Mouse (Mus musculus) cerebellum, adult 18-20 months (tissue): ENCODE measurements around the gene Ccdc24.

Experiments
- DNase-seq, 2 experiments: peaks; one replicate each; pipeline ENCODE4 v3.0.0; 2021

Gene Ccdc24

DNA sequence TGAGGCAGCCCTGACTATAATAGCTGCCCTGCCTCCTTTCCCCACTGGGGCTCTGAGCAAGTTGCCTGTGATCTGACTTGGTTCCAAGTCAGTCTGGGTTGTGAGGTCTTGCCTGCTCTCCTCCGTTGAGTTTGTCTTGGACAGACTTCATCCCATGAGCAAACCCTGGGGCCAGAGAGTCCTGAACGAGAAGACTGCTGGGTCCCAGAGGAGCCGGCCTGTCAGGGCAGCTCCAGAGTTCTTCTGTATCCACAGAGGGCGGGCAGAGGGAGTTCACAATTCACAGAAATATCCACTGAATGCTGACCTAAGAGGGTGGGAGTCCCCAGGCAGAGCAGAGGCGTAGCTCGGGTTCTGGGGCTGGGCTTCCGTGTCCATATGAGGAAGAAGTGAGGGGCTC lies 21.5 kb downstream of the Ccdc24 start:
- DNase-seq: no peak

DNA sequence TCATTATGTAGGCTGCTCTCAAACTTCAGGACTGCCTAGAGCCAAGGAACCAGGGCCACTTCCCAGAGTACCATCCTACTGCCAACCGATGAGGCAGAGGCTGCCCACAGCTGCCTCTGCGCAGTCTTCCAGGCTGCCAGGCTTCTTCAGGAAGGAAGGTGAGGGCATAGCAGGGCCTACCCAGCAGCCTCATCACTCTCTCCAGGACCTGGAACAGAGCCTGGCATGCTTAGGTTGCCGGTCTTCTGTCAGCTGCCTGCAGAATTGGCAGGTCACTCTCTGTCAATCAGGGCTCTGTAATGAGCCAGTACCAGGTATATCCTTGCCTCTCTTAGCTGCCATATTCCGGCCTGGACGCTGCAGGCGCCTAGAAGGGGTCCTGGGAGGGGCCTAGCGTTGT lies 22.2 kb downstream of the Ccdc24 start:
- peak in 1 of 2 experiments; percentile 38 for DNase-seq

DNA sequence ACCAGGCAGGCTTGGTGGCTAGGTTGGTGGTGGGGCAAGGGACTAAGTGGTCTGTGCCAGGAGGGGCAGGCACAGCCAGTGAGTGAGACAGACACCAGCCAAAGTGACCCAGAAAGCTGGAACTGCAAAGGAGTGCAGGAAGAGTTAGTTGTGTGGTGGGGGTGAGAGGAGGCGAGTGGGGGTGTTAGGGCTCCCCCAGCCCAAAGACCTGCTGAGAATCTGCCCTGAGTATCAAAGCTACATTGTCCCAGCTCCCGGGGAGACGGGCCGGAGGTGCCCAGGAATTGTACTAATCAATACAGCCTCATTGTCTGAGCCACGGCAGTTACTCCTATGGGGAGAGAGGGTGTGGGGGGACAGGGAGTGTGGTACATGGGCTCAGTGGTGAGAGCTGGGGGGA lies 22.9 kb downstream of the Ccdc24 start:
- DNase-seq: no peak

DNA sequence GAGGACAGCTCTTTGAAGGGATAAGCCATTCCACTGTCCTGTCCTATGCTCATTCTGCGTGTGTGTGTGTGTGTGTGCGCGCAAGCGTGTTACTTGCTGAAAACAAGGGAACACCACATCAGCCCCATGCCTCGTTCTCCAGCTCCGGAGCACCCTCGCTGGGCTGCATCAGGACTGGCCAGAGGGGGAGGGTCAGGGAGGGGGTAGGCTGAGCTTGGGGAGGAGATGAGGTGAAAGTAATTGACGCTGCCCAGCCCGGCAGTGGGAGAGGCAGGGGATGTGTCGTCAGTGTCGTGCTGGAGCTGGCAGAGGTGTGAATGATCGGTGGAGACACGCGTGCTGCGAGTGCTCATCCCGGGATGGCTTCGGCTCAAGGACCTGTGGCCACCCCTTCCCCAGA lies 23.3 kb downstream of the Ccdc24 start:
- DNase-seq: no peak

DNA sequence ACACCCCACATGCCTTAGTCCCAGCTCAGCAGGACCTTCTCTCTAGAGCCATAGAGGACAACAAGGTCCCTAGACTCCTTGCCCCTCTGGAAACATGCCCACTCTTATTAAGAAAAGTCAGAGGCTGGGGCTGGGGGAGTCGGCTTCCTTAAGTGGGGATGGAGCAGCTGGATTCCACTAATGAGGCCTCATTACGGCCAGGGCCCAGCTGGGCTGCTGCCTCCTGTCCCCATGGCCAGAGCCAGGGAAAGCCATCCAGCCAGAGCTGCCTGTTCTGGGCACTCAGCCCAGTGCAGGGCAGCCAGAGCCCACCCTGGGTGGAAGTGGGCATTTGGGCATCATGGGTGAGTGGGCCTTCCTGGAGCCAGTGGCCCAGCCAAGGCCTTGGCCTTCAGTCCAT lies 25.3 kb downstream of the Ccdc24 start:
- DNase-seq: no peak

DNA sequence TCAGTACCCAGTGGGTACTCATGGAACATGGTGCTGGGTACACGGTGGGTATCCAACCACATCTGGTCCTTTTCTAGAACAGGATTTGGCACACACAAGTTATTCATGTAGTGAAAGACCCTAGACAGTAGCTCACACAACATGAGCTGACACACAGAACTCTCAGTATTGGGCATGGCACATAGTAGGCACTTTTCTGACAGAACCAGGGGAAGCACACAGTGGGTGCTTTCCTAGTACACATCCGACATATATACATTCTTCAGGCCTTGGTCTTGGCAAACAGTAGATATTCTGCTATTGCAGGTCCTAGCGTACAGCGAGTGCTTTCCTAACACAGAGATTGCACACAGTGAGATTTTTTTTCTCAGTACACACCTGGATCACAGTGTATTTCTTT lies 26.1 kb downstream of the Ccdc24 start:
- DNase-seq: no peak

DNA sequence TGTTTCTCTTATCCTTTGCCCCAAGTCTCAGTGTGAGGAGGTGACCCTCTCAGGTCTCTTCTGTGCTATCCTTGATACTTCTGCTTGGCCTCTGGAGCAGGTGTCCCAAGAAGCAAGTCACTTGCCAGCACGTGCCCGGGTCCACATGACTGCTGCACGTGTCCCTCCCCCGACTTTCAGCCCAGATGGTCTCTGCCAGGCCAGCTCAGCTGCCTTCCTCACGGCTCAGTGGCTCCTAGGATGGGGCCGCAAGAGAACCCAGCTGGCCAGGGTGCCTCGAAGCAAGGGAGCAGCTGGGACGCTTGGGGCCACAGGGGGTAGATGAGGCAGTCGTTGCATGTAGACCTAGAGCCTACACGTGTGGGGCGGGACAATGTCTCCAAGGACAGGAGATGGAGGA lies 27.0 kb downstream of the Ccdc24 start:
- DNase-seq: no peak

DNA sequence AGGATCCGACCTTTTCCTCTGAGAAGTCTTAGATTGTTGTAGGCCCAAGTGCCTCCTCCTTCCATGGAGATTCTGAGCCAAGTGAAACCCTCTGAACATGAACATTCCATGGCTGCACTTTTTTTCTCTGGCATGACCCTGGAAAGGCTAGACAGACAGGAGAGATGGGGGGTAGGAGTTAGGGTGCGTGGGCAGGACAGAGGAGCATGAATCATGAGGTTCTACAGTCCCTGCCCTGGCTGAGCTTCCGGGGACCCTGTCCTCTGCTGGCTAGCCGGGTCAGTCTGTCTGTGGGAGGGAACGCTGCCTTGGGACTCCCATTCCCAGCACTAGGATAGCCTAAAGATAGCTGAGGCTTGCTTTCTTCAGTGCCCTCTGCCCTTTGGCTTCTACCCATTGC lies 27.9 kb downstream of the Ccdc24 start:
- no peak for DNase-seq

DNA sequence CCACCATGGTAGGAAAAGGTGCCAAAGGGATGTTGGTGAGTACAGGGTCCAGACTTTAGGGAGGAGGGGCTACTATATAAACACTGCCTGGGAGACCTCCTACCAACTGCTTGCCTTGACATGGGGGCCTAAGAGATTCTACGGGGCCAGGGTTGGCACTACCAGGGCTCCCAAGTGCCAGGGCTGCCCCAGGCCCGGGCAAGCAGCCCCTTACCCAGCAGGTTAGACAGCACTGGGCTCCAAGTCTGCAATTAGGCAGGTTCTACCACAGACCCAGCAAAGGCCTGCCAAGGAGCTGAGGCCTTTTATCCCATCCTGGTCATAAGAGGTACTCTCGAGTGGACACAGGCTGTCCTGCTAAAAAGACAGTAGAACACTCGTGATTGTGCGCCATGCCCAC lies 29.3 kb downstream of the Ccdc24 start:
- no peak for DNase-seq

DNA sequence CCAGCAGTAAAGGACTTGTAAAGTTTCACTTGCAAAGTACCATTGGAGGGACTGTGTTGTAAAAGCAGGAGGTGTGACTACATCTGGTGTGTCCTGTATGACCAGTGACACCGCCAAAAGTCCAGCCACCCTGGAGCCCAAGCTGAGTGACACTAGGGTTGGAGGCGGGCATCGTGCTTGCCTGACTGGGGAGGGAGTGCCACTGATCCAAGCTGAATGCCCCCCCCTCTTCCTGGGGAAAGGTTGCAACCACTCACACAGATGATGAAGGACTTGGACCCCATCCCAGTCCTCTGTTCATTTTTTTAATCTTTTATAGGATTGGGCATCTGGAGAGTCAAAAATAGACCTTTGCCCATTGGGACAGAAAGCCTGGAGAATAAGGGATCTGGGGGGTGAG lies 30.8 kb downstream of the Ccdc24 start:
- DNase-seq: no peak

DNA sequence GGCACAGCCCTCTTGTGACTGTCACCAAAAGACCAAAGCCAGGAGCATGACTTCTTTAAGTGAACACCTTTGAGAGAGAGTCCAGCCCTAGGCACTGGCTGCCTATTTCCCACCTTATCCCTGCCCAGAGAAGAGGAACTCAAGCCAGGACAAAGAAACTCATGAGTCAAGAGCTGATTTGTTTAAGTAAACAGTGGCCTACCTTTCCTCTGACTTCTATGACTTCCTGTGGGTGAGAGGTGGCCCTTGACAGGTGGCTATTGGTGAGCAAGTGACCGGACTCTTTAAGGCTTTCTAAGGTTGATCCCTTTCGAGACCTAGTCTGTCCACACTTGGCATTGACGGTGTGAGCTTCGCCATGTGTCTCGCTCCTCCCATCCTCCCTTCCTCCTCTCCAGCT lies 31.5 kb downstream of the Ccdc24 start:
- DNase-seq: no peak

DNA sequence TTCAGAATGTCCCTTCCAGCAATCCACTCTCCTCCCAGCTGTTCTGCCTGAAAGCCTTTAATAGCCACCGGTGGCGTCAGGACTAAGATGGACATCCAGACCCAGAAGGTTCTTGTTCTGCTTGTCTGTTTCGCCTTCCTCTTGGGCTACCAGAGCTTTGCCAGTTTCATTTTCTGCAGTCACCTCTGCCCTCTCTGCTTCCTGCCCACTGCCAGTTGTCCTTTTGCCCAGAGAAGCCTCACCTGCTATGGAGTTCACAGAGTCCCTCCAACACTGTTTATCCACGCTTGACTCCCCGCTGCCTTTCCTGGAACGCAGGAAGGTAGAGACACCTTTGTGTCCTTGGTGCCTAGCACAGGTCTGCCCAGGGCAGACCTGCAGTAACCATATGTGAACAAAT lies 33.0 kb downstream of the Ccdc24 start:
- no peak for DNase-seq

DNA sequence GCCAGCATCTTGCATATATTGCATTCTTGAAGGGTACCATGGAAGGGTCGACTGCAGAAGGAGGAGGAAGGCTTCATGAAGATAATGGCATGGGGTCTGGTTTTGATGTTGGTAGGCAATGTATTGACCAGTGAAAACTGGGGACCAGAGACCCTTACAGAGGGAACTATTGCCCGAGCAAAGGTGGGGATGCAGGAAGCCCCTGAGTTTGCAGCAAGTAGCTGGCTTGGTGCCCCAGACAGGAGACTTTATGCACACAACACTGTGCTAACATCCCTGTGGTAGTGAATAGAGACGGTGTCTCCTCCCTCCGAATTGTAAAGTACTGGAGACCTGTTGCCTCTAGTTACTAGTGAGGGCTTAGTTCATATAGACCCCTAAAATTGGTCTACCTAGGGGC lies 35.1 kb downstream of the Ccdc24 start:
- DNase-seq: no peak

DNA sequence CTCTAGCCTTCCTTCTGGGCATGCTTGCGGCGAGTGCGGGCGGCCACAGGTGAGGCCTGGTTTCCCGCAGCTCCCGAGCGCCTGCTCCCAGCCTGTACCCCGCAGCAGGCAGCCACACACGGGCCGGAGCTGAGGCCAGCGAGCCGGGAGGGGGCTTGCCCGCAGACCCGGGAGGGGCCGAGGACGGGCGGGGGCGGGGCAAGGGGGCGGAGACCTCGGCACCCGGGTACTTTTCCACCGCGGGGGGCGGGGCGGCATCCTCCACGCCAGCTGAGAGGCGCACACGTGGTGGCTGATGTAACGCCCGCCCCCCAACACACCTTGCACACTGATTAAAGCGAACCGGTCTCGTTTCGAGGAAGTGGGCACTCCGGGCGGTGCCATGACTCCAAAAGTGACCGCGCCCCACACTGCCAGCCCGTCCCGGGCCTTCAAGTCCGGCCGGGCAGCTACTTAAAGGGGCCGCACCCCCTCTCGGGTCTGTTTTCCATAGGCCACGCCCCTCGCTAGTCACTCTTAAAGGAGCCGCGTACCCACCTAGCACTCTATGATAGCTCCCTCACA lies 36.1 kb downstream of the Ccdc24 start:
- peak; percentile 89 to 93 for DNase-seq

DNA sequence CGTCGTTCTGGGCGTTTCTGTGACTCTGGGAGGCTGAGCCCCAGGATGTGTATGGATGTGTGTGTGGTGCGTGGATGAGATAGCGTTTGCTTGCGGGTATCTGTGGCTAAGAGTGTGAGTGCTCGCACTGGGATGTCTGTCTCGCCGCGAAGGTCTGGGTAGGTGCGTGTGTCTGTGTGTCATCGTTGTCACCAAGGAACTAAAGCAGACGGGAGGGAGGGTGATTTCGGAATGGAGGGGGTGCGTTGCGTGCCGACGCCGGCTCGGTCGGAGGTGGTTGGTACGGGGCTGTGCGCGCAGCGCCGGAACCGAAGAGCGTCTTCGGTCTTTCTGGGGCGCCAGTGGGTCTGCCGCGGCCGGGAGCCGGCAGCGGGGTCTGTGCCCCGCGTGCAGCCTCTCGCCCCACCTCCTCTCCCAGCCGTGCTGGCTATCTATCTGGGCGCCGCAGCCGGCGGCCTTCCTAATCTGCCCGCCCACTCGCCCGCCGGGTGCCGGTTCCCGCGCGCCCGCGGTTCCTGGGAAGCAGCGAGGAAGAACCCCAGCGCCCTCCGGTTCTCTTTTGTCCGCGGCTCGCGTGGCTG lies 36.7 kb downstream of the Ccdc24 start:
- peak; percentile 48 to 68 for DNase-seq

DNA sequence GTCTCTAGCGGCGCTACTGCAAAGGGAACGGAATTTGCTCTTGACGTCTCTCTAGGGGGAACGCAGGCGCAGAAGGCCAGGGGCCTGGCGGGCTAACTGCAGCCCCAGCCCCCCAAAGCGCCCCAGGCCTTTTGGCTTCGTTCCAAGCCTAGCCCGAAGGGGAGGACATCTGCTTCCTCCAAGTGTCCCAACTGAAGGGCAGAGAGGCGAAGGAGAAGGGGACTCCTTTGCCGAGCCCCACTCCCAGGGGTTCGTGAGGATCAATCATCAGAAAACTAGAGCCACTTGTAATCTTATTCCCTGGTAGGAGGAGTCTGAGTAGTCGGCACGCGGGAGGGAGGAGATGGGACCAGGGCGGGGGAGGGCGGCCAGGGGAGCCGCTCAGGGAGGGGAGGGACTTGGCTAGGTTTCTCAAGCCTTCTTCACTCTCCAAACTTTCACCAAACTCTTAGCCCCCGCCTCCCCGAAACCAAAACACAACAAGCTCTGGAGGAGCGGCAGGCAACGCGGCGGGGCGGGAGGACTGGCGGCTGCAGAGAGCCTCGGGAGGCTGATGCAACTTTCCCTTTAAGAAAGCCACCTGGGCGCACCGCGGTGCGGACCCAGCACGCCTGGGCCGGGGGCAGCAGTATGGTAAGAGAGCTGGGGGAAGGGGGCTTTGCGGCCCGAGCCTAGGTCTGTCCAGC lies 37.4 kb downstream of the Ccdc24 start:
- peak; percentile 59 to 61 for DNase-seq

DNA sequence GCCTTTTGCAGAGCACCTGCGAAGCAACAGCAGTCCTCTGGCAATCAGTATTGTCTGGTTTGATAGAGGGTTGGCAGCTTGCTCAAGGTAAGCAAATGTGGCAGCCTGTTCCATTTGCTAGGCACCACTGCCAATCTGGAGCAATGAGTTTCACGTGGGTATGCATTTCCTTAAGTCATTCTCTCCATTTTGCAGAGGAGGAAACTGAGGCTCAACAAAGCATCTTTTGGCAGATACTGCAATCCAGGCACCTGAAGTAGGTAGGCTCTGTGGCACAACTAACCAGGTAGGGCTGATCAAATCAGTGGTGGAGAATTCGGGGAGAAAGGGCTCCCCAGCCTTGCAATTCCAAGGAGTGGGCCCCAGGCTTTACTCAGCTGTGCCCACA lies 37.9 kb downstream of the Ccdc24 start, which contains the start of gene Slc6a9:
Gene Slc6a9, plus strand, starts transcription at position 50 of the 388 bp plus-strand sequence.
- DNase-seq: no peak

DNA sequence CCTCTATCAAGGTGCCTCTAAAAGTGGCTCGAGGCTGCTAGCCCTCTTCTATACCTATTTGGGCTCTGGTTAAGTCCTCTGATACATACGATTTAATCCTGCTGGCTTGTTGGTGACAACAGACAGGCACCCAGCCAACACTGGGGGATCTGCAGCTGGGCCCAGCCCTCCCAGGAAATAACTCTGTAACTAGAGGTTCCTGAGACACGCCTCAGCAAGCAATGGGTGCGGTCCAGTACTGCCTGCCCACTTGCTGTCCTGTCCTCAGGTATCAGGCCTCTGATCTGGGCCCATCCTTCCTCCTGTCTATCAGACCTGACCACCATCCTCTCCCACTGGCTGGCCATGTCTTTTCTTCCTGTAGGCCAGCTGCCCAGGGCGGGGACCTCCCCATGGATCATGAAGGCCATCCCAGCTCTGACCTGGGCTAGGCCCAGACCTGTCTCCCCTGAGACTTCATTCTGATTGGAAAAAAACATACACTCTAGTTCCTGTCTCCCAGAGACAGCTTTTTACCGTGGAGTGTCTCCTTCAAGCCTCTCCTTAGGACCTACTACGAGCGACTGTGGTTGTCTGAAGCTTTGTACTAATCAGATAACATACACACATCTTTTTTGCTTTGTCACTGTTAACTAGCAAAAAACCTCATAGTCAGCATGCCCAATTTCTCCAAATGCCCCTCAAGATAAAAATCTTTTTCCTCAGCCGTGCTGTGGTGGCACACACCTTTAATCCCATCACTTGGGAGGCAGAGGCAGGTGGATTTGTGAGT lies 40.3 kb downstream of the Ccdc24 start:
- DNase-seq: no peak

DNA sequence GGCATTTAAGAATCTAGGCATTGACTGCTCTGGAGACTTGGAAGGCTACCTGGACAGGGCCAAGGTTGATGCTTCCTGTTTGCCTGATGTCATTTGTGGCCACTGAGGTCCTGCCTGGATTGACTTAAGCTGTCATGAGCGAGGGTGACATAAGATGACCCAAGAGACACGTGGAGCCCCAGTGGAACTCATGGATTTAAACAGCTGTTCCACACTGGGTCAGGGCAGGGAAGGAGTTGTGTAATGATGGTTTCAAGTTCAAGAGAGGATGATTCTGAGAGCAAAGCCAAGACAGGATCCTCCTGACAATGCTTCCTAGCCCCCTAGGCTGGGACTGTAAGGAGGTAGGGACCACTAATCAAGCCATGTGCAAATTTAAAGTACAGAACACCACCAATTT lies 40.9 kb downstream of the Ccdc24 start:
- no peak for DNase-seq

DNA sequence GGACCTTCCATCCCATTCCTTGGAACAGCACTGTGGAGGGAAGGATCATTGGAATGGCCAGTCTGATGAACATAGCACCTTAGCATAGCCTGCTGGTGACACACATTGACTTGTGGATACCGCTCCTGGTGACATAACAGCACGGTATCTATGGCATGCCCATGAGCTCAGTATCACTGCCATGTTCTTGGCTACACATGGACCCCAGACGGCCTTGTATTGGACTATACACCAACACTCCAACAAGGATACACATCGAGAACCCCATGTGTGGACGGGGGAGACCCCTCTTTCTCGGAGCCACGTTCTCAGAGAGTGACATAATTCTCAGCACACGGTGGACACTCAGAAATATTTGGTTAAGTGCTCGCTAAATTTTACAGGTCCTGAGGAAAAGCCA lies 41.6 kb downstream of the Ccdc24 start:
- no peak for DNase-seq

DNA sequence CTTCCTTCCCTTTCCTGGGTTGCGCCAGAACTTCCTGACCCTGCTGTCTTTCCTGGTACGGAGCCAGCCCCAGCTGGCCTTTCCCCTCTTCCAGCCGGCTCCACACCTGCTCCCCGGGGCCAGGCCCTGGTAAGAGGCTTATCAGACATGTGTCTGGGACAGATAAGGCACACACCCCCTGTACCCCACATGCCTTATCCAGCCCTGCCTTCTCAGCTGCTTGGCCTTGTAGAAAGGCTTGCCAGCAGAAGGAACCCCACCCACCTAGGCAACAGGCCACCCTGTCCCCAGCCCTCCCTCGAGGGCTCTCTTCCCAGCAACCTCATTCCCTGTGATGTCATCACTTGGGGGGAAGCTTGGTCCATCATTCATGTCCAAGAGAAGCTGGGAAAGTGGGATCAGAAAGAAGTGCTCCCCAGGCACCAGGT lies 42.2 kb downstream of the Ccdc24 start:
- DNase-seq: peak in 1 of 2 experiments; percentile 33

DNA sequence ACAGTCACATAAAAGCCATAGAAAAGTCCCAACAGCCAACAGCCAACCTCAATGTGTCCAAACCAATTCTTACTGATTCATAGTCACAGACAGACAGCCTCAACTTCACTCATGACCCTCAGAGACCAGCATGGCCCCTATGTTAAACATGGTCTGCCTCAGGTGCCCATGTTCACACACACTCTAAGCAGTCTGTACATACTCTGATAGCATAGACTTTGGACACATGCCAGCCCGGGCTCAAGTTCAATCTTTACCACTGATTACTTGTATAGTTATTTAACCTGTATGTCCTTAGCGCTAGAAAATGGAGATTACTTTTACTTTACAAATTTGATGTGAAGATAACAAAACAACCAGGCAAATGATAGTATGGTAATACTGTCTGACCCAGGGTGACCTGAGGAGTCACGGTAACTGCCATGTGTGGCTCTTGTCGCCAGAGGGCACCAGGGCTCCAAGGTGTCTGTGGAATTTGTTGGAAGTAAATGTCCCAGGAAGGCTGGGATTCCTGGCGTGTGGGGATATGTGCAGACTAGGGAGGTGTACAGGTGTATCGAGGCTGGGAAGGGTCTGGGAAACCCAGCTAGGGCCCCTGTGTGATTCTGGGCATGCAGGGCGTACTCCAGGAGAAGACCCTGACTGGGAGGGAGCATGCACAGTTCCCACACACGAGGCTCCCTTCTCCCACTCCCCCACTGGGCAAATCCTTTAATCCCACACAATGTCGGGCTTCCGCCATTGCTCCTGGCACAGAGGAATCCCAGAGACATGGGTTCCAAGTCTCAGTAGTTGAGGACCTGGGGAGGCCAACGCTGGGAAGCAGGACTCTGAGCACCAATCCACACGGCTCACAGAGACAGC lies 42.9 kb downstream of the Ccdc24 start:
- peak; percentile 81 to 82 for DNase-seq
